8 mouse cellular contexts compared by ENCODE assay signal in the genomic region with DNA sequence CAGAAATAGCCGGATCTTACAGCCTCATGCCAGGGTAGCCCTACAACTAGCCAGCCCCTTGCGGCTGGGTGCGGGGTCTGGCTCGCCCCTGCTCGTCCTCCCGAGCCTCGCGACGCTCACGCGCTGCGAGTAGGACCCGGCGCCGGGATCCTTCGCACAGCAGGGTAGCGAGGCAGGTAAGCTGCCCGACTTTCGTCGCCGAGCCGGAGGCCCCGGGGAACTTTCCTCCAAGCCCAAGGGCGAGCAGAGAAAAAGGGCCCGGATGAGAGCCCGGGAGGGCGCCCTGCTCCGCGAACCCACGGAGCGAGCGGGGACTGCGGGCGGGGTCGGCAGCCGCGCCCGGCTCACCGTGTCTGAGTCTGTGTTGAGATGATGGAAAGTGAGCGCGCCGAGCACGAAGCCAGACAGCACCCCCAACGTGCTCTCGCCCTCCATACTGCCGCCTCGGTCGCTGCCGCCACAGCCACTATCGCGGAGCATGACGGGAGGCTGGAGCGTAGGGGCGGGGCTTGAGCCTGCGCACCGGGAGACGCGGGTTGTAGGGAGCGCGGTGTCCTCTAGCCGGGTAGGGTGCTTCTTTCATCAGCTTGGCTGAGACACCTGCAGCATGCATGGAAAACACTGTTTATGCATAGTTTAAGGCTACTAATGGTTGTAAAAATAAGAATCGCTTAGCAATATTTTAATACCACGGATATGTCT. TPM values are rescaled to one million over a fixed set of nuclear protein-coding genes. Genes with fewer than 3 reads are reported as not detected.
DNase-seq lines count a peak whose midpoint lies in the region; ATAC-seq and TF ChIP-seq lines count a peak whose summit lies in the region.

A gene (minus strand): TSS at position 483 of the 702 bp plus-strand sequence.

- H3K4me1 ChIP-seq in forebrain, embryonic 14.5 days (ENCODE audit: control insufficient read depth, insufficient read depth, low read length) = no peaks in the 10 kb centered on the region
- peaks cover 3% of the 10 kb centered on the region; the same call in 1 of the 2 replicates for H3K4me1 ChIP-seq in neural tube, embryonic 14.5 days (ENCODE audit: control insufficient read depth, insufficient read depth, low read length)
- H3K4me1 ChIP-seq in testis, adult 2 months (ENCODE audit: control insufficient read depth, insufficient read depth, low read length) = no peaks in the 10 kb centered on the region

- peaks cover 2% of the 10 kb centered on the region; the same call in 1 of the 2 replicates for H3K36me3 ChIP-seq in forebrain, embryonic 14.5 days (ENCODE audit: control insufficient read depth, insufficient read depth, low read length)
- no peaks in the 10 kb centered on the region for H3K36me3 ChIP-seq in neural tube, embryonic 14.5 days (ENCODE audit: control insufficient read depth, insufficient read depth, low read length)
- no peaks in the 10 kb centered on the region; the same call in 1 of the 2 replicates for H3K36me3 ChIP-seq in testis, adult 2 months (ENCODE audit: control insufficient read depth, insufficient read depth, low read length)

- peak within 1 kb of the TSS; percentile 82 for H3K27ac ChIP-seq in forebrain, embryonic 14.5 days (ENCODE audit: low read depth, low read length)
- H3K27ac ChIP-seq in neural tube, embryonic 14.5 days (ENCODE audit: low read depth, low read length) = peak within 1 kb of the TSS; percentile 68
- peak within 1 kb of the TSS; percentile 68 for H3K27ac ChIP-seq in testis, adult 2 months (ENCODE audit: control insufficient read depth, insufficient read depth, low read depth, low read length)

- under 1% methylated on average over 63 of the region's 63 CpGs for WGBS in forebrain, embryonic 14.5 days
- 1% methylated on average over 62 of the region's 63 CpGs for WGBS in neural tube, embryonic 14.5 days

- peak; percentile 93 for TF ChIP-seq POLR2A in testis, adult 2 months (IDR thresholded peaks at IDR 0.05; ENCODE audit: control insufficient read depth, low read depth, low read length)

- H3K9ac ChIP-seq in forebrain, embryonic 14.5 days (ENCODE audit: low read length) = peak within 1 kb of the TSS; percentile 95
- peak within 1 kb of the TSS; percentile 78 for H3K9ac ChIP-seq in neural tube, embryonic 14.5 days (replicated peaks; ENCODE audit: low read depth, low read length)

- intact Hi-C loops in heart, postnatal 14 days (cut with DNase I) = no loop called here

- peak; percentile 98 for ATAC-seq in forebrain, embryonic 14.5 days
- peak; percentile 98 for ATAC-seq in neural tube, embryonic 14.5 days (ENCODE audit: low read depth)

- peak; percentile 83 for DNase-seq in ES-CJ7 (ENCODE audit: low read depth, low spot score)
- DNase-seq in cerebellum, adult 11 months = peak; percentile 82
- peak; percentile 91 for DNase-seq in forebrain, embryonic 14.5 days (ENCODE audit: low spot score)
- peak; percentile 85 to 90 for DNase-seq in heart, postnatal 14 days
- DNase-seq in layer of hippocampus, adult 18-20 months (ENCODE audit: low spot score in 2 of 2) = peak; percentile 86 to 89
- DNase-seq in lung, adult 18-20 months = peak; percentile 86

- peak within 1 kb of the TSS; percentile 80 for H3K4me3 ChIP-seq in forebrain, embryonic 14.5 days (ENCODE audit: low read depth, low read length)
- H3K4me3 ChIP-seq in neural tube, embryonic 14.5 days (ENCODE audit: low read depth, low read length) = peak within 1 kb of the TSS; percentile 55
- H3K4me3 ChIP-seq in testis, adult 2 months (ENCODE audit: control insufficient read depth, low read depth, low read length) = peak within 1 kb of the TSS; percentile 92

- TF ChIP-seq CTCF in testis, adult 2 months (IDR thresholded peaks at IDR 0.05; ENCODE audit: control insufficient read depth, insufficient read depth, insufficient replicate concordance, low read depth, low read length) = no peak

- H3K9me3 ChIP-seq in forebrain, embryonic 14.5 days (replicated peaks; ENCODE audit: control insufficient read depth, low read length) = no peaks in the 10 kb centered on the region
- no peaks in the 10 kb centered on the region for H3K9me3 ChIP-seq in neural tube, embryonic 14.5 days (ENCODE audit: control insufficient read depth, low read length)

- 0 out of 2 replicates have a peak, but pooled peaks cover 3% of the 10 kb centered on the region for H3K27me3 ChIP-seq in forebrain, embryonic 14.5 days (replicated peaks; ENCODE audit: control insufficient read depth, insufficient read depth, low read length)
- no peaks in the 10 kb centered on the region for H3K27me3 ChIP-seq in neural tube, embryonic 14.5 days (ENCODE audit: control insufficient read depth, insufficient read depth, low read length)
- H3K27me3 ChIP-seq in testis, adult 2 months (ENCODE audit: control insufficient read depth, insufficient read depth, low read length) = no peaks in the 10 kb centered on the region

- H3K4me2 ChIP-seq in forebrain, embryonic 14.5 days (ENCODE audit: low read length) = peak within 1 kb of the TSS; percentile 86
- H3K4me2 ChIP-seq in neural tube, embryonic 14.5 days (ENCODE audit: low read depth, low read length) = peak within 1 kb of the TSS; percentile 57

RNA-seq across cellular contexts. Expression of the gene that starts here (rescaled TPM):
- 11.8 and 13.4 TPM in 2 replicates for polyA plus RNA-seq in forebrain, embryonic 14.5 days (2014; fragmentation: Nextera tagmentation; extraction: Ambion mirVana)
- 10 to 100 TPM; 10.1 to 11.0 TPM for total RNA-seq in heart, postnatal 14 days (2021)
- total RNA-seq in layer of hippocampus, adult 18-20 months (2021) = 1 to 10 TPM; 7.5 to 7.9 TPM
- 15.4 and 15.5 TPM in 2 replicates for polyA plus RNA-seq in neural tube, embryonic 14.5 days (2014; fragmentation: Nextera tagmentation; extraction: Ambion mirVana)
- polyA plus RNA-seq in testis, adult 2 months (2012; rRNA removed) = 5.5 and 6.3 TPM in 2 replicates

Comparison
In these comparisons a context has a peak if more than half of its experiments do, and no peak if none do; other contexts are left out.
1. Peak in every context shown above with its lines: DNase-seq, ATAC-seq, H3K4me3 ChIP-seq and H3K27ac ChIP-seq.